Mouse (Mus musculus): ENCODE results near the gene Edaradd.

Gene Edaradd

DNA sequence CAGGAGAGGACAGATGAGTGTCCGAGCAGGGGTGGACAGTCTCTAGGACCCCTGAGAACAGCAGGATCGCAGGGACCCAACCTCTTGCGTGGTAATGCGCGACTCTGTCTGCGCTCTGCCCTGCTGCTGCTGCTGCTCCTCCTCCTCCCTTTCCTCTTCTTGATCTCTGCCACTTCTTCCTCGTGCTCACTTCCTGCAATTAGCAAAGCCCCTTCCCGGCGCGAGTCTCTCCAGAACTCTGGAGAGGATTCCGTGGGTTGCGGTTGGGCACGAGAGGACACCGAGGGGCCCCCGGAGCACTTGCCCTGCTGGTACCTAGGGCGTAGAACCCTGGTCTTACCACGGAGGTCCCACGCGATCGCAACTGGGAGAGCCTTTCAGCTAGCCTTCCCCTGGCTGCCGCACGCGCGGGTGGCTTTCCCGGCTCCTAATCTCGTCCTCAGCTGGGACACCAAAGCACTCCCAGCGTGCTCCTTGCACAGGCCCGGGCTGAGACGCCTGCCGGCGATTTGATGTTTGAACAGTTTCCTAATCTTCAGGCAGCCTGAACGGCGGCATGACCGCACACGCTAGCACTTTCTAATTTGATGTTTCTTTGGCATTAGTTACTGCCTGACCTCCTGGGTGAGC is at the start of gene Edaradd:
Gene Edaradd, minus strand, starts transcription at position 484 of the 630 bp plus-strand sequence.
- peak; percentile 73 for DNase-seq (ENCODE audit: low spot score)

DNA sequence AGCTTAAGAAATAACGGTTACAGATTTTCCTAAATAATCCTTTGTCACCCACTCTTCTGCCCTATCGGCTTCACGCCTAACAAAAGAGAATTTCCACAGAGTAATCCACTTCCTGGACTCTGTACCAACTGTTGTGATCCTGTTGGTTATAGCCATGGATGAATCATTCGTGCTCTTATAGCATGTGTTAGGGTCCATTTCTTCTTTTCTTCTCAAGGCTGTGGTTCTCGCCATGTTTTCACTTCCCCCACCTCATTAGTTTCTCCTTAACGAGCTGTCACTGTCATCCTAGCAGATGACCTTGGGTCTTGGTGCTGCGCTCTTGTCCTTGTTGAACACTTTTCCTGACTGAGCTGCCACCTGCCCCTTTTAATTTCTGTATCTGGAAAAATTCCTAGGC is 49.5 kb upstream of the Edaradd start:
- DNase-seq (ENCODE audit: low spot score), result no peak

DNA sequence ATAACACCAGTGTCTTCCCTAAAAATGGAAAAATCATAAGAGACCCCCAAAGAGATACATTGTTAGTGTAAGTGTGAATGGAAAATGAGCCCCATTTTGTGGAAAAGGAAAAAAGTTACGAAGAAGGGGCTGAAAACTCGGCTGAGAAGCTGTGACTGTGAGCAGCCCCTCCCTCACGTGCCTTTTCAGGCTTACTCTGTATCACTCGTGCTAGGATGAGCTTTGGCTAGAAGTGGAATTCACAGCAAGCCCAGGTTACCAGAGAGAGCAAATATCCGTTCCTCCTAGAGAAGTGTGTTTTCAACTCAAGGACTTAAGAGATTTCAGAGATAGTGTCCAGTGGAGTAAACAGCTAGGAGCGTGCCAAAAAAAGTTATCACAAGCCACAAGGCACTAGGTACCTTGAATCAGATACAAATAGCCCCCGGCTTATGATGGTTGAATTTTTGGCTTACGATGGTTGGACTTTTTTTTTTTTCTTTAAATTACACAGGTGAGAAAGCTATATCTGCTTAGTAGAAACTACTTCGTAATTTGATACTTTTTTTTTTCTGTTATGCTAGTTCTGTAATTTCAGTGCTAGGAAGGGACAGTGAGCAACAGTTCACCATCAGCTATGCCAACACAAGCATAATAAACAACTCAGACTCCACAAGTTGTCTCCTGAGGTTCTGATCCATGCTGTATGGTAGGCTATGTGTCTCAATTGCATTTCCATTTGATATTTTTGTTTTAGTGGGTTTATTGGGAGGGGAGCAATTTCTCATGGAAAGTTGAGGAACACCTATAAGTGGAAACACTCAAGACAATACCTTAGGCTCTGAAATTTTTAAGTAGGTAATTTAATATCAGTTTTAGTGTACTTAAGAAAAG is 48.6 kb upstream of the Edaradd start:
- no peak for DNase-seq (ENCODE audit: low spot score)

DNA sequence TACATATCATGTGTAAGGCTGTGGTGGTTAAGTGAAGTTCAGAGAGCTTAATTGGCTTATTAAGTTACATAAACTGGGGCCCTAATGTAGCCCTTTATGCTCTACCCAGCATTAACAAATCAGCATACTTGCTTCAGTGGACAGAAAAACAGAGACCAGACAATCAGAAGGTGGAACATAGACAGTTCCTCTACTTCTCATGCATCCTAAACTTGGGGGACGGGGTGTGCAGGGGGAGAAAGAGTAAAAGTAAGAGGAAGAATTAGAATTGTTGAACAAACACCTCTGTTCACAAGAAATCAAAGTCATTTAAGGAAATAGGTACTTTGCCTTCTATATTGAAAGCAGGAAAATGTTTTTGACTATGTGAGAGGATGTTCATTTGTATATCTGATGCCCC is 47.7 kb upstream of the Edaradd start:
- no peak for DNase-seq (ENCODE audit: low spot score)

DNA sequence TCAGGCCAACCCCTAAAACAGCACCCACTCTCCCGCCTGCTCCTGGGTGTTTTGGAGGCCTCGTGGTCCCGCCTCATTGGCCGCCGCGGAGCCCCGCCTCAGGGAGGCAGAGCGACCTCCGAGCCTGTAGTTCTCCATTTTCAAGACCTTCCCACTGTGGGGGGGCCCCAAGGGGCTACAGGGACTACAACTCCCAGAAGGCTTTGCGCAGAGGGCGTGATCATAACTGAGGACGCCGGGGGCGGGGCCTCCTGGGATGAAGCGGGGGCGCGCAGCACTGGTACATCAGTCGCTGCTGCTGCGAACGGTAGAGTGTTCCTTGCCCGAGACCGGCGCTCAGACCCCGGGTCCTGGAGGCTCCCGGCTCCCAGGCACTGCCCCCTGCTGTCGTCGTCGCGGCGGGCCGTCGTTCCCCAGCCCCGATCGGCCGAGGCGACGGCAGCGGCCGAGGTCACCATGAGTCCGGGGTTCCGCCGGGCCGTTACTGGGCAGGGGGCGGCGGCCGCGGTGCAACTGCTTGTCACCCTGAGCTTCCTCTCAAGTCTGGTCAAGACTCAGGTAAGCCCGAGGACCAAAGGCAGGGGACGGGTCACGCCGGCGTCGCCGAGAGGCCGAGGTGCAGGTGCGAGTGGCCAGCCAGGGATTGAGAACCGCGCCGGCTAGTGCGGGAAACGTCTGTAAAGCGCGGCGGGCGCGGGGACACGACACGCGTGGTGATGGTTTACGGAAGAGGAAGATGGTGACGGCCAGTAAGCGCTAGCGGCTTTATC is 45.6 kb upstream of the Edaradd start, which contains the start of gene Ero1lb:
Gene Ero1lb, plus strand, starts transcription at position 254 of the 770 bp plus-strand sequence.
- peak; percentile 98 for DNase-seq (ENCODE audit: low spot score)

DNA sequence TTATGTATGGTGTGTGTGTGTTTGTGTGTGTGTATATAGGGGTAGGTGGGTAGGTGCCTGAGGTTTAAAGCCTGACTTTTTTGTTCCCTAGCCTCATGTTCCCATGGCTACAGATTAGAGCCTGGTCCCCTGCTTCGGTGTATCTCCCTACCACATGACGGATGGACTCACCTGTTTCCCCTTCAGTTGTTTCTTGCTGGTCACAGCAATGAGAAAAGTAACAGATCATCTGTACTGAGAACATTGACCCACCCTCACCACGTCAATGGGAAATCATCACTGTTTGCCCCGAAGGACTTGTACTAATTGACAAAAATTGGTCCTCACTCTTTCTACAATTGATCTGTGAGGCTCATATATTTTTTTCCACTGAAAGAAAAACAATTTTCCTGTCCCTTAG is 42.0 kb upstream of the Edaradd start:
- no peak for DNase-seq (ENCODE audit: low spot score)

DNA sequence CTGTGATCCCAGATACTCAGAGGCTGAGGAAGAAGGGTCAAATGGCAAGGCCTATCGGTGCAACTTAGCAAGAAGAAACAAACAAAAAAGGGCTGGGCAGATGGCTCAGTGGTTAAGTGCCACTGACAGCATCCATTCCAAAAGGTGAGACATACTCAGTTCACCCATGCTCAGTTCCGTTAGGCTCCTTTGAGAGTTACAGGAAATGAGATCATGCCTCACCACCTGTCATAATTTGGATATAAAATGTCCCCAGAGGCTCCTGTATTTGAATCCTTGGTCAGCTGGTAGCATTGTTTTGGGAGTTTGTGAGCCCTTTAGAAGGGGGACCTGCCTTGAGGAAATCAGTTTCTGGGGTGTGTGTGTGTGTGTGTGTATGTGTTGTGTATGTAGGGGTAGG is 41.5 kb upstream of the Edaradd start:
- DNase-seq (ENCODE audit: low spot score), result no peak

DNA sequence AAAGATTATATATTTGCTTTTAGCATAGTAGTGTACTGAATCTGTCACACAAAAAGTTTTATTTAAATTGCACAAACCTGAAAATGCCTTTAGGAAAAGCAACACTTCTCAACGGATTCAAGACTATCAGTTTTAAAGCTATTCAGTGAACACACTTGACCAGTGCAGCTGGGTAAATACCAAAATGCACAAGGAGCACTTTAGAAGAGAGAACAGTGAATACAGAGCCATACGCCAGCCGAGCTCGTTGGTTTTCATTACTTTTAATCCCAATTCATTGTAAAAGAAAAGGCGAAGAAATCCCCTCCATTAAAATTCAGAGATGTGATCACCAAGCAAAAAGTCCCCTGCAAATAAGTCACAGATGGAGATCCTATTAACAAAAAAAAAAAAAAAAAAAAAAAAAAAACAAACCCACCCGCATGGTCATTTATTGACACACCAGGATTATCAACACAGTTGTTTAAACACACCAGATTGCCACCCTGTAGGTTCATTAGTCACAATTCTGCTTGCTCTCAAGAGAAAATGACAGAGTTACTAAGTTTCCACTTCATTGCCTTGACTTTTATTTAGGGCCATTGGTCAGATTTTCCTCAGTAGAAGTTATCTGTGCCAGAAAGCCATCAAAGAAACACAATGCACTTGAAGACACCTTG is 39.4 kb upstream of the Edaradd start:
- no peak for DNase-seq (ENCODE audit: low spot score)

DNA sequence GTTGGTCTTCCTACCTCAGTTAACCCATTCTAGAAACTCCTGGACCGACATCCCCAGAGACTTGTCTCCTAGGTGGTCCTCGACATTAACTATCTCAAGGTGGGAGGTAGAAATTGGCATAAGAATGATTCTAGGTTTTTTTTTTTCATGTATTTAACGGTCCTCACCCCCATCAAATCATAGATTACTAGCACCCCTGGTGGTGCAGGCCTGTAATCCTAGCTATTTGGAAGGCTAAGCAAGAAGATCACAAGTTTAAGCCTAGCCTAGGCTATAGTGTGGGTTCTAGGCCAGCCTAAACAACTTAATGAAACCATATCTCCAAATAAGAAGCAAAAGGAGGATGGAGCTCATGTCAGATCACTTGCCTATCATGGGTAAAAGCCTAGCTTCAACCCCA is 38.8 kb upstream of the Edaradd start:
- no peak for DNase-seq (ENCODE audit: low spot score)

DNA sequence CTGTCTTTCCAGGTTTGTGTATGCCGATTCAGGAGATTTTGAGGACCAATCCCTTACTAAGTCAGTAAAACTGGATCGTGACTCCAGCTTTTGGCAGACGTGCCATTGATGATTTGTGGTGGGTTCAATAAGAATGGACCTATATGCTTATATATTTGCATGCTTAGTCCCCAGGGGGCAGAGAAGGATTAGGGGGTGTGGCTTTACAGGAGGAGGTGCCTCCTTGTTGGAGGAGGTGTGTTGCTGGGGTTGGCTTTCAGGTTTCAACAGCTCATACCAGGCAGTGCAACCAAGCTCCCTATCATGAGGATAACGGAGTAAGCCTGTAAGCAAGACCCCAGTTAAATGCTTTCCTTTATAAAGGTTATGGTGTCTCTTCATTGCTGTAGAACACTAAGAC is 34.0 kb upstream of the Edaradd start:
- no peak for DNase-seq (ENCODE audit: low spot score)

DNA sequence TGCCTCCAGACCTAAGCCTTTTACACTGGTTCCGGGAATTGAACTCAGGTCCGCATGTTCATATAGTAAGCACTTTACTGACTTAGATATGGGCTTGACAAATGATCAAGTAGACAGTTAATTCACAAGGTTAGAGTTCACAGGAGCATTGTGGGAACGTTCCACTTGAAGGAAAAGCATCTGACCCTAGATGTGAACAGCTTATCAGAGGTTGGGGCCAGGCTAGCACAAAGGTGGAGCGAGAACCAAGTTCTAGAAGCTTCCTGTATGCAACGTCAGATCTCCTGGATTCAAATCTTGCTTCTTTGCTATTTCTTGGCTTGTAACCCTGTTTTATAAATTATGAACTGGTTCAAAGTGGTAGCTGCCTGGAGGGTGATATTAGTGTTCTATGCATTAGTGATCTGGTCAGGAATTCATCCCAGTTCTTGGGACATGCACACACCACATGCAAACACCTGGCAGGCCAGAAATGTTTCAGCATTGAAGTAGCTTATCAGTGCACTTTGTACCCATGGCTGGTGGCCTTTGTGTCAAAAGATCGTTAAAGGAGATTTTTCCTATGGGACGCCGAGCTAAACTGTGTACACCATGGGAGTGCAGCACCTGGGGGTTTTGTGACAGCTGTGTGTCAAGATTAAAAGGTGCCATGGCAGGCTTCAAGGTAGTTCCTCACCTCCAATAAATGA is 23.8 kb upstream of the Edaradd start:
- DNase-seq (ENCODE audit: low spot score), result no peak

DNA sequence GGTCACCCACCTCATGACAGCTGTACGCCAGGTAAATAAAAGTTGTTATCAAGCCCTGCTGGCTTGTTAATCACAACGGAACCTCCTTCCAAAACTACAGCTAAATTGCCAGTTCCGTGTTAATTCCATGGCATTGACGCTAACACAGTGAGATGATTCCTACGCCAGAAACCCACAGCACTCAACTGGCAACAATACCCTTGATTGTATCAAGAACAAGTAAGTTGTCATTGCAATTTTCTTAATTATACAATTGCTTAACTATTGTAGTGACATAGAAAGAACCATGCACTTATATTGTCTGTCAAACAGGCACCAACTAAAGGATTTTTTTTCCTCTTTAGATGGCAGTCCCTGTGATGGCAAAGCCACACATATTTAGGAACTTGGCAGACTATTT is 23.0 kb upstream of the Edaradd start:
- DNase-seq (ENCODE audit: low spot score), result no peak

DNA sequence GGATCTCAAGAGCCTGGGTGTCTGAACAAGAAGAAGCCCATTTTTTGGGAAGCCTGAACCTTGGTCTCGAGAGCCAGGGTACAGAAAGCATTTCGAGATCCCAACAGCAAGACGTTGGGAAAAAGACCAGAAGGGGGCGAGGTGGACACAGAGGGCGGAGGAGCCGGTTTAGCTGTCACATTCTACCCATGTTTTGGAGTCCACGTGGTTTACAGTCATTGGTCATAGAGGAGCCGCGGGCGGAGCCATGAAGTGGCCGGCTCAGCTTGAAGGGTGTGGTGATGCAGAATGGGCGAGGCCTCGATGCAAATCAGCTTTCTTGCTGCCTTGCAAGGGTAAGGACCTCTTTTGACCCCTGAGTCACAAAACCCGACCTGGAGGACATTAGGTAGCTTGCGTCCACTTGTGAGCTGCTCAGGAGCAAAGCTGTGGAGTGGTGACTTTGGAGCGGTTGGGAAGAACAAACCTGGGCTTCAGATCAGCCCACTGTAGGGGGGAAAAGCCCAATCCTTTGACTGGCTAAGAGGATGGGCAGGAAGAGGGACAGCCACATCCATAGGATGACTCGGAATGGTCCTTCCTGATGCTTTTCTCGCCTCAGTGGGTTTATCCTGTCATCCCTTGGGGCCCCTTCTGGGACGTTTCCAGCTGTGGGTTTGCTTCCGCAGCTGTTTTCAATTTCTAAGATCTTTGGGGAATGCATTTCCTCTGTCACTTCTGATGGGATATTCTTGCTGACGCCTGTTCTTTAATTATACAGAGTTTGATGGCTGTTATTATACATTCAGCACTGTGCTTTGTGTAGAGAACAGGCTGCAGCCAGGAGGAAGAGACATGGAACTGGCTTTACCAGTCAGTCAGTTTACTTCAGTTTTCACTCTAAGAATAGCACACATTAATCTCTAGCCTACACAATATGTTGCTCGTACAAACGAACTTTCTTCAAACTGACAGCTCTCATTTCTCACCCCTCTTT is 22.1 kb upstream of the Edaradd start:
- DNase-seq (ENCODE audit: low spot score), result peak; percentile 87

DNA sequence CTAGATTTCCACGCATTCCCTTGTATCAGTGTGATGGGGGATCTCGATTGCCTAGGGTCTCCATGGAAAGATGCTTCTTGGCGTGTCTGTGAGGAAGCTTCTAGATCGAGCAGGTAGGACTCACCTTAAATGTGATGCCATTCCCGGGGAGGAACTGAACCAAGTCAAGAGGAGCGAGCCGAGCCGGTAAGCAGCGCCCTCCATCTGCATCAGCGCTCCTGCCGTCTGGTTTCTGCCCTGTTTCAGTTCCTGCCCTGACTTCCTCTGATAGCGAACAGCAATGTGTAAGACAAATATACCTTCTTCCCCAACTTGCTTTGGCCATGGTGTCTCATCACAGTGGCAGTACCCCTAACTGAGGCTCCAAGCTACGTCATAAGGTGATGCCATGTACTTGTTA is 19.9 kb upstream of the Edaradd start:
- no peak for DNase-seq (ENCODE audit: low spot score)

DNA sequence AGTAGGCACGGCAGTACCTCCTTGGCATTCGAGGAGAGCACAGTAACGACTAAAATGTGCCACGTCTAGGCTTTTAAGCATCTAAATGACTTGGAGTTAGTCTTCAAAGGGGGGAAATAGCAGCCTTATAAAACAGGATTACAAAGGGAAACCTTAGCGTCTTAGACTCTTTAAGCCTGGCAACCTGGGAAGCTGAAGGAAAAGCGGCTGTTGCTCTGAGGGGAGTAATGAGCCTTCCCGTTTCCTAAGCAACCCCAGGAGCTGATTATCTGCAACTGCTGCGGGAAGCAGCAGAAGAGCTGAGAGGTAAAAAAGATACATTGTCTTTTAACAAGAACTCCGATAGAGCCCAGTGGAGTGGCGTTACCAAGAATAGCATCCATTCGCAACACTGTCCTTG is 19.5 kb upstream of the Edaradd start:
- DNase-seq (ENCODE audit: low spot score), result no peak

DNA sequence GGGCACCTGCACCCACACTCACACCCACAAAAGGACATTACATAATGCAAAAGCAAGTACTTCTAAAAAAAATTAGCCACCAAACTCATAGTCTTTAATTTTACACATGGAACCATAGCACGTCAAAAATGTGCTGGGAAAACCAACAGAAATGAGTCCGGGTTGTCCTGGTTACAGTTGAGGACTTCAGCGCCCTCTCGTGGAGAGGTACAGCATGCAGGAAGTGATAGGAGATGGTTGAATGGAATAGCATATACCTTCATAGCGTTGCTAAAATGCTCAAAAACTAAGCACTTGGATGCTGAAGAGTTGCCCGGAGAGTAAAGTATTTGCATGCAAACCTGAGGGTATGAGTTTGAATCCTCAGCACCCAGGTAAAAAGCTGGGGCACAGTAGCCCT is 17.7 kb upstream of the Edaradd start:
- peak; percentile 59 for DNase-seq (ENCODE audit: low spot score)

DNA sequence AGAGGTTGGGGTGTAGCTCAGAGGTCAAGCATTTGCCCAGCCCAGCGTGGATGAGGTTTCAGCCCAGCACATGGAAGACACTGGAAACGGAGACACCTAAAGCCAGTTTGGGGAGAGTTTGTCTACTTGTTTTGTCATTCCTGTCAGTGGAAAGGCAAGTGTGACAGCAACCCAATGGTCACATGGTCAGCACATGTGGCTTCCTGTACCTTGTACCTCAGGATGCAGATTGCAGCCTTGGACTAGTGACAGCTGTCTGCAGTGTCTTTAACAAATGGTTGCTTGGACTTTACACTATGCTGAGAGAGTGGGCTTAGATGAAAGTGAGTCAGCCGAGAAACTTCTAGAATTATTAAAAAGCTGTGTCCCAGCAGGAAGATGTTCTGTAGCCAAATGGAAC is 14.4 kb upstream of the Edaradd start:
- DNase-seq (ENCODE audit: low spot score), result no peak

DNA sequence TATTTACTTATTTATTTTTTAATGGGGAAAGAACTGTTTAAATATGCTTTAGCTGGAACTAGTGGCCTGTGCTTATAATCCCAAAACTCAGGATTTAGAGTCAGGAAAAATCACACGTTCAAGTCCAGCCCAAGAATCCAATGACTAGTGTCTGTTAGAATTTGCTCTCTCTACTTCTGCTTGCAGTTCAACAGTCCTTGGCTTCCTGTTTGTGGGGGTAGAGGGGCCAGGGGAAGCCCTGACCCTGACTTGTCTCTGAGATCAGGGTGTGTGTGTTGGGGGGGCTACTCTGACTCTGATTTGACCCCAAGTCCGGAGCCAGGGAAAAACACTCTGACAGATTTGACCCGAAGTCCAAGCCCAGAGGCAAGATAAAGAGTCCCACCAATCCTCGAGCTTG is 5.4 kb upstream of the Edaradd start:
- no peak for DNase-seq (ENCODE audit: low spot score)

DNA sequence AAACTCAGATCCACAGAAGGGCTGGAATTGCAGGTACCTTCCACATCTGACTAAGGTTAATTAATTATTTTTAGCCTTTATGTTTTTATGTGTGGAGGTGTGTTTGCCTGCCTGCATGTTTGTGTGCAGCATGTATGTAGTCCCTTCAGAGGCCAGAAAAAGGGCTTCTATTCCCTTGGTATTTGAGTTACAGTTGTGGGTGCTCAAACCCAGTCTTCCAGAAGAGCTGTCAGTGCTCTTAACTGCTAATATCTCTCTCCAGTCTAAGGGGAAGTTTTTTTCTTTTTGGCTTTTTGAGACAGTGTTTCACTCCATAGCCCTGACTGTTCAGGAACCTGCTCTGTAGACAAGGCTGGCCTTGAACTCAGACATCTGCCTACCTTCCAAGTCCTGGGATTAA is 2.1 kb upstream of the Edaradd start:
- no peak for DNase-seq (ENCODE audit: low spot score)

DNA sequence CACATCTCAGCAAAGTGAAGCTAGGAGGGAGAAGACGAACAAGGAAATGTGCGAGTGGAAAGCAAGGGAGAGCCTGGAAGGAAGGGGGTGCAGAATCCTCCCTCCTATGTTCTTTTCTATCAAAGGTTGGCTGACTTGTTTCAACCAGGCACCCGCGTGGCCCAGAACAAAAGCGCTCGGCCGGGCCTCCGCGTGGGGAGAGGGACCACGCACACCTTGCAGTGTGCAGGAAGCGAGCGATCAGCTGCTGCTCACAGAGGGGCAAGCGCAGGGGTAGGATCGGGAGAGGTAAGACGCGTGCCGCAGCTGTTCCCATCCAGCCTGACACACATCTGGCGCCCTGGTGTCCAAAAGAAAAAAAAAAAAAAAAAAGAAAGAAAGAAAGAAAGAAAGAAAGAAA is 867 bp downstream of the Edaradd start:
- DNase-seq (ENCODE audit: low spot score), result no peak
